Mouse (Mus musculus): ENCODE data around the gene Sult5a1. TPM values are rescaled to one million over a fixed set of nuclear protein-coding genes. Genes with fewer than 3 reads are reported as not detected.

Sult5a1 gene
- polyA plus RNA-seq, 1 experiment from 2014 or later = 17.8 TPM

GRCm38 (mm10) chr8:123135806-123136205, 22.3 kb downstream of the Sult5a1 start:
- no peak for ATAC-seq (ENCODE audit: insufficient read depth)
- H3K9me3 ChIP-seq (ENCODE audit: low read depth, low read length) = no peaks in the 10 kb centered on the region
- peaks cover 2% of the 10 kb centered on the region; the same call in 1 of the 2 replicates for H3K4me1 ChIP-seq (ENCODE audit: insufficient read depth)
- no peak overlapping the region for H3K4me3 ChIP-seq (ENCODE audit: low read depth, low read length)
- no peak overlapping the region for H3K4me2 ChIP-seq
- H3K27me3 ChIP-seq (ENCODE audit: insufficient read depth, low read length) = no peaks in the 10 kb centered on the region
- no peak overlapping the region for H3K27ac ChIP-seq (ENCODE audit: low read depth)
- no peak for DNase-seq
- H3K36me3 ChIP-seq (ENCODE audit: insufficient read depth) = no peaks in the 10 kb centered on the region
- H3K9ac ChIP-seq = no peak overlapping the region
- no peak for TF ChIP-seq CTCF (IDR thresholded peaks at IDR 0.05; ENCODE audit: low read depth)
- WGBS = 46% methylated on average over 9 of the region's 9 CpGs

GRCm38 (mm10) chr8:123135406-123135805, 22.7 kb downstream of the Sult5a1 start:
- peaks cover 2% of the 10 kb centered on the region; the same call in 1 of the 2 replicates for H3K4me1 ChIP-seq (ENCODE audit: insufficient read depth)
- DNase-seq (no peak), ATAC-seq (ENCODE audit: insufficient read depth) (no peak)
- H3K27me3 ChIP-seq (ENCODE audit: insufficient read depth, low read length) = no peaks in the 10 kb centered on the region
- WGBS = 19% methylated on average over 7 of the region's 7 CpGs
- H3K9me3 ChIP-seq (ENCODE audit: low read depth, low read length) = no peaks in the 10 kb centered on the region
- H3K4me3 ChIP-seq (ENCODE audit: low read depth, low read length) = no peak overlapping the region
- TF ChIP-seq CTCF (IDR thresholded peaks at IDR 0.05; ENCODE audit: low read depth) = no peak
- no peak overlapping the region for H3K27ac ChIP-seq (ENCODE audit: low read depth)
- no peak overlapping the region for H3K4me2 ChIP-seq
- H3K9ac ChIP-seq = no peak overlapping the region
- no peaks in the 10 kb centered on the region for H3K36me3 ChIP-seq (ENCODE audit: insufficient read depth)

GRCm38 (mm10) chr8:123134149-123134713, 23.9 kb downstream of the Sult5a1 start:
- no peak overlapping the region for H3K27ac ChIP-seq (ENCODE audit: low read depth)
- H3K27me3 ChIP-seq (ENCODE audit: insufficient read depth, low read length) = no peaks in the 10 kb centered on the region
- 81% methylated on average over 11 of the region's 11 CpGs for WGBS
- TF ChIP-seq CTCF (IDR thresholded peaks at IDR 0.05; ENCODE audit: low read depth) = no peak
- H3K9me3 ChIP-seq (ENCODE audit: low read depth, low read length) = no peaks in the 10 kb centered on the region
- ATAC-seq (ENCODE audit: insufficient read depth) (no peak), DNase-seq (no peak)
- H3K9ac ChIP-seq = no peak overlapping the region
- H3K4me2 ChIP-seq = no peak overlapping the region
- H3K4me1 ChIP-seq (ENCODE audit: insufficient read depth) = peaks cover 2% of the 10 kb centered on the region; the same call in 1 of the 2 replicates
- H3K4me3 ChIP-seq (ENCODE audit: low read depth, low read length) = no peak overlapping the region
- no peaks in the 10 kb centered on the region for H3K36me3 ChIP-seq (ENCODE audit: insufficient read depth)

GRCm38 (mm10) chr8:123132953-123133352, 25.2 kb downstream of the Sult5a1 start:
- Histone ChIP-seq H3K4me3 (ENCODE audit: low read depth, low read length) (no peak overlapping the region), H3K4me1 (ENCODE audit: insufficient read depth) (peaks cover 2% of the 10 kb centered on the region; the same call in 1 of the 2 replicates), H3K9ac (no peak overlapping the region), H3K4me2 (no peak overlapping the region), H3K27me3 (ENCODE audit: insufficient read depth, low read length) (no peaks in the 10 kb centered on the region), H3K9me3 (ENCODE audit: low read depth, low read length) (no peaks in the 10 kb centered on the region), H3K36me3 (ENCODE audit: insufficient read depth) (no peaks in the 10 kb centered on the region), H3K27ac (ENCODE audit: low read depth) (no peak overlapping the region)
- peak; percentile 33; the same call in 1 of the 2 replicates for TF ChIP-seq CTCF (IDR thresholded peaks at IDR 0.05; ENCODE audit: low read depth)
- WGBS = 87% methylated on average over 2 of the region's 2 CpGs
- DNase-seq (no peak), ATAC-seq (ENCODE audit: insufficient read depth) (no peak)

- Histone ChIP-seq H3K27me3 (ENCODE audit: insufficient read depth, low read length) (0 out of 2 replicates have a peak, but pooled peaks cover 4% of the 10 kb centered on the region), H3K9me3 (ENCODE audit: low read depth, low read length) (no peaks in the 10 kb centered on the region), H3K4me2 (no peak overlapping the region), H3K4me1 (ENCODE audit: insufficient read depth) (0 out of 2 replicates have a peak, but pooled peaks cover under 1% of the 10 kb centered on the region), H3K27ac (ENCODE audit: low read depth) (no peak overlapping the region), H3K9ac (no peak overlapping the region), H3K36me3 (ENCODE audit: insufficient read depth) (no peaks in the 10 kb centered on the region), H3K4me3 (ENCODE audit: low read depth, low read length) (no peak overlapping the region)
- 45% methylated on average over 9 of the region's 9 CpGs for WGBS
- no peak for TF ChIP-seq CTCF (IDR thresholded peaks at IDR 0.05; ENCODE audit: low read depth)
- DNase-seq (no peak), ATAC-seq (ENCODE audit: insufficient read depth) (no peak)
Observed at GRCm38 (mm10) chr8:123131041-123131440, 27.1 kb downstream of the Sult5a1 start.

GRCm38 (mm10) chr8:123126193-123126816, 31.8 kb downstream of the Sult5a1 start:
- H3K9me3 ChIP-seq (ENCODE audit: low read depth, low read length) = no peaks in the 10 kb centered on the region
- no peaks in the 10 kb centered on the region for H3K36me3 ChIP-seq (ENCODE audit: insufficient read depth)
- H3K27me3 ChIP-seq (ENCODE audit: insufficient read depth, low read length) = 0 out of 2 replicates have a peak, but pooled peaks cover 4% of the 10 kb centered on the region
- no peak overlapping the region for H3K27ac ChIP-seq (ENCODE audit: low read depth)
- peak overlapping the region; percentile 31; the same call in 1 of the 2 replicates for H3K4me2 ChIP-seq
- peak; percentile 53; the same call in 1 of the 2 replicates for ATAC-seq (ENCODE audit: insufficient read depth)
- no peak for TF ChIP-seq CTCF (IDR thresholded peaks at IDR 0.05; ENCODE audit: low read depth)
- no peak overlapping the region for H3K9ac ChIP-seq
- WGBS = 8% methylated on average over 19 of the region's 19 CpGs
- H3K4me1 ChIP-seq (ENCODE audit: insufficient read depth) = 0 out of 2 replicates have a peak, but pooled peaks cover 5% of the 10 kb centered on the region
- no peak overlapping the region for H3K4me3 ChIP-seq (ENCODE audit: low read depth, low read length)
- DNase-seq = no peak

- Histone ChIP-seq H3K4me1 (ENCODE audit: insufficient read depth) (0 out of 2 replicates have a peak, but pooled peaks cover 5% of the 10 kb centered on the region), H3K4me3 (ENCODE audit: low read depth, low read length) (no peak overlapping the region), H3K4me2 (no peak overlapping the region), H3K9me3 (ENCODE audit: low read depth, low read length) (no peaks in the 10 kb centered on the region), H3K27me3 (ENCODE audit: insufficient read depth, low read length) (peaks cover 24% of the 10 kb centered on the region), H3K27ac (ENCODE audit: low read depth) (no peak overlapping the region), H3K36me3 (ENCODE audit: insufficient read depth) (no peaks in the 10 kb centered on the region), H3K9ac (no peak overlapping the region)
- ATAC-seq (ENCODE audit: insufficient read depth) (no peak), DNase-seq (no peak)
- 75% methylated on average over 5 of the region's 5 CpGs for WGBS
- no peak for TF ChIP-seq CTCF (IDR thresholded peaks at IDR 0.05; ENCODE audit: low read depth)
Observed at GRCm38 (mm10) chr8:123122670-123123069, 35.4 kb downstream of the Sult5a1 start.

Measured in lung, embryonic 14.5 days (tissue).